Mouse (Mus musculus) lung, postnatal 14 days (tissue): Measurements from ENCODE around the gene Trak1.

Experiments used
- DNase-seq: peaks from one replicate; pipeline ENCODE4 v3.0.0; 2021

Gene Trak1

GRCm38 (mm10) chr9:121297171-121298064 is at the start of gene Trak1:
Gene Trak1, plus strand, starts transcription at chr9:121297502.
- DNase-seq = peak; percentile 77

- peak; percentile 93 for DNase-seq
These were observed 49.1 kb upstream of the Trak1 start for GRCm38 (mm10) chr9:121247956-121248775.

GRCm38 (mm10) chr9:121249805-121250204 is 47.5 kb upstream of the Trak1 start:
- DNase-seq = no peak

- no peak for DNase-seq
These were observed 46.4 kb upstream of the Trak1 start for GRCm38 (mm10) chr9:121250854-121251253.

- no peak for DNase-seq
These were observed 43.3 kb upstream of the Trak1 start for GRCm38 (mm10) chr9:121253983-121254382.

- DNase-seq = no peak
These were observed 42.5 kb upstream of the Trak1 start for GRCm38 (mm10) chr9:121254761-121255160.

GRCm38 (mm10) chr9:121257106-121257505 is 40.2 kb upstream of the Trak1 start:
- no peak for DNase-seq

GRCm38 (mm10) chr9:121265307-121265706 is 32.0 kb upstream of the Trak1 start:
- no peak for DNase-seq

- DNase-seq = no peak
These were observed 26.2 kb upstream of the Trak1 start for GRCm38 (mm10) chr9:121271149-121271548.

- no peak for DNase-seq
These were observed 25.7 kb upstream of the Trak1 start for GRCm38 (mm10) chr9:121271561-121271960.

- no peak for DNase-seq
These were observed 20.6 kb upstream of the Trak1 start for GRCm38 (mm10) chr9:121276745-121277117.

GRCm38 (mm10) chr9:121277118-121278060 is 19.9 kb upstream of the Trak1 start, which contains the start of gene Ulk4:
Gene Ulk4, minus strand, starts transcription at chr9:121277197.
- DNase-seq = peak; percentile 90

GRCm38 (mm10) chr9:121279216-121279615 is 18.1 kb upstream of the Trak1 start:
- no peak for DNase-seq

- DNase-seq = no peak
These were observed 15.4 kb upstream of the Trak1 start for GRCm38 (mm10) chr9:121281891-121282290.

- no peak for DNase-seq
These were observed 13.6 kb upstream of the Trak1 start for GRCm38 (mm10) chr9:121283620-121284185.

- DNase-seq = peak; percentile 35
These were observed 12.9 kb upstream of the Trak1 start for GRCm38 (mm10) chr9:121284422-121284821.

GRCm38 (mm10) chr9:121285341-121286324 is 11.7 kb upstream of the Trak1 start:
- DNase-seq = peak; percentile 71

GRCm38 (mm10) chr9:121286325-121286901 is 10.9 kb upstream of the Trak1 start:
- DNase-seq = no peak

GRCm38 (mm10) chr9:121291275-121291674 is 6.0 kb upstream of the Trak1 start:
- no peak for DNase-seq

GRCm38 (mm10) chr9:121293187-121293586 is 4.1 kb upstream of the Trak1 start:
- no peak for DNase-seq

GRCm38 (mm10) chr9:121295221-121295620 is 2.1 kb upstream of the Trak1 start:
- DNase-seq = no peak
